Mouse (Mus musculus): Measurements from ENCODE around the gene Mlst8. TPM values are rescaled to one million over a fixed set of nuclear protein-coding genes. Genes with fewer than 3 reads are reported as not detected.

Gene Mlst8
- polyA plus RNA-seq (2016; fragmentation: Nextera tagmentation; extraction: Ambion mirVana): 35.1 and 36.0 TPM in 2 replicates

DNA sequence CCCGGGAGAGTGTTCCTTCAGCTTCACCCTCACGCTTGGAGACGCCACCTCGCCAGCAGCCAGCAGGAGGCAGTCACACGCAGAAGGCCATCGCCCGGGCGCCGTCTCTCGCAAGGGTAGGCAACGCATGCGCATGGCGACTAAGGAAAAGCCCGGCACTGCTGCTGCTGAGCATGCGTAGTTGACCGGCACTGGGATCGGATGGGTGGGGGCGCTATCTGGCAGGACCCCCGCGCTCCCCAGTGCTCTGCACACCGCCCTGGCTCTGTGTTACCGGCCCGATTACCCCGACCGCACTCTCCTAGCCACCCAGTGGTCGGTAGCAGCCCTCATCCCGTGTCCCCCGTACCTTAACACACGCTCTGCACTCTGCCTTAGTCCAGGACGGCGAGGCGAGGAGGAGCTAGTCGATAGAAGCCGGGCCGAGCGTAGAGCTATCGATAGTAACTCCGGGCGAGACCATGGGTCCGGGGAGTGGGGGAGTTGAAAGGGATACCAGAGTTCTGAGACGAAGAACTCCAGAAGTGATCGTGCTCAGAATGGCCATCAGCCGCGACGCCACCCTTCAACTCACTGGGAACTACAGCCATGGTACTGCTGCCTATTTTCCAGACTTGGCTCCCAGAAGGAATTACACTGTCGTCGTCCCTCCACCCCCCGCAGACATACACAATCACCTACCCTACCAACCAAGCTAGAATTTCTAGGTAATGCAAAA, at the start of gene Mlst8:
Gene Mlst8, minus strand, starts transcription at position 416 of the 718 bp plus-strand sequence.
- Histone ChIP-seq H3K27ac (peak within 1 kb of the TSS; percentile 99), H3K4me1 (replicated peaks) (peaks cover 27% of the 10 kb centered on the region), H3K4me3 (peak within 1 kb of the TSS; percentile 82), H3K27me3 (ENCODE audit: insufficient read depth, poor library complexity, severe bottlenecking) (no peaks in the 10 kb centered on the region), H3K9me3 (no peaks in the 10 kb centered on the region), H3K36me3 (peaks cover 40% of the 10 kb centered on the region)
- peak; percentile 98 for DNase-seq (ENCODE audit: low spot score)
- under 1% methylated on average over 48 of the region's 48 CpGs for WGBS

DNA sequence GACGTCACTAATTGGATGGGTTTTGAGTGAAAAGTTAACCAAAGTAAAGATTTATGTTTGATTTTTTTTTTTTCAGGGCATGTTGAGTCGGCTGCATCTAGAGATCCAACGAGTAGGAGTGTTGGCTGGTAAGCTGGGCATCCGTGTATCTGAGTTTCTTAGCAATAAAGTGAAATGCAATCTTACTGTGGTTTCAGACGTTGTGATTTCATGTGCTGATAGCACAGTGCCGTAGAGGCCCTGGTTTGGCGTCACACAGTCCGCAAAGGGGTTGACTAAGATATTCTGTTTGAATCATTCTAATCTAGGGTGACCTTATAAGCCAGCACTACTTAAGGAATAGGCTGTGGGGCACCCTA, 49.7 kb upstream of the Mlst8 start:
- DNase-seq (ENCODE audit: low spot score): no peak
- H3K9me3 ChIP-seq: no peaks in the 10 kb centered on the region
- no peaks in the 10 kb centered on the region for H3K27me3 ChIP-seq (ENCODE audit: insufficient read depth, poor library complexity, severe bottlenecking)
- H3K4me3 ChIP-seq: peak overlapping the region; percentile 84
- WGBS: under 1% methylated on average over 8 of the region's 8 CpGs
- peaks cover 46% of the 10 kb centered on the region for H3K36me3 ChIP-seq
- peak overlapping the region; percentile 90 for H3K27ac ChIP-seq
- peaks cover 64% of the 10 kb centered on the region for H3K4me1 ChIP-seq (replicated peaks)

DNA sequence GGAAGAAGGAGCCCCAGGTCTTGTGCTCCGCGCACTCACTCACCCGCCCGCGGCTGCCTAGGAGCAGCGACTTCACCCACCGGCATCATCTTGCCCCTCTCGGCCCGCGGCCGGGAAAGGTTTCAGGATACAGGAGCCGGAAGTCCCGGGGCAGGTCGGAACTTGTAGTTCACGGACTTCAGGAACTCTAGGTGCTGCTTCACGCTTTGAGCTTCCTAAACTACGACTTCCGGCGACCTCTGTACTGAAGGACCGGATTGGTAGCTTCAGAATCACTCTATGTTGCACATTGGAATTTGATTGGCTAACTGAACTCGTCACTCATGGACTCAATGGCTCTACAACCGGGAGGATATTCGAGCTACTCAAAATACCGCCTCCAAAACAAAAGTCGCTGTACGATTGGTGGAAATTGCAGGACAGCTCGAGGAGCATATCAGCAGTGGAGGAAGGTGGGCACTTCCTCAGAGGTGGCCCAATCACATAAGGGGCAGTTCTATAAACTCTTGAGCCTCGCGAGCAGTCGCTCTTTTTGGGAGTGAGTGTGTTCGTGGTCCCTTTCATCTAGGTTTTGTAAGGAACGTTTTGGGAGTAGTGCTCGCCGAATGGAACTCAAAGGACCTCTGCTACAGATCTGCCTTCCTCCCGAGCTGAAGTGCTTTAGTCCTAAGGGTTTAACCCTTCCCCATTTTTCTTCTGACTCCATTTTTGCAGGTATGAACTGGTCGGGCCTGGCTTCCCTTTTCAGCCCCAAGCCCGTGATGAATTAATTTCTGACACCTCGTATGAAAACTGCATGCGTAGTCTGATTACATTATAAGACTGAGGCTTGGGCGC, 49.1 kb upstream of the Mlst8 start, which contains the start of gene Traf7:
Gene Traf7, minus strand, starts transcription at position 216 of the 837 bp plus-strand sequence.
- H3K4me3 ChIP-seq: peak within 1 kb of the TSS; percentile 84
- peak; percentile 94 for DNase-seq (ENCODE audit: low spot score)
- under 1% methylated on average over 40 of the region's 40 CpGs for WGBS

DNA sequence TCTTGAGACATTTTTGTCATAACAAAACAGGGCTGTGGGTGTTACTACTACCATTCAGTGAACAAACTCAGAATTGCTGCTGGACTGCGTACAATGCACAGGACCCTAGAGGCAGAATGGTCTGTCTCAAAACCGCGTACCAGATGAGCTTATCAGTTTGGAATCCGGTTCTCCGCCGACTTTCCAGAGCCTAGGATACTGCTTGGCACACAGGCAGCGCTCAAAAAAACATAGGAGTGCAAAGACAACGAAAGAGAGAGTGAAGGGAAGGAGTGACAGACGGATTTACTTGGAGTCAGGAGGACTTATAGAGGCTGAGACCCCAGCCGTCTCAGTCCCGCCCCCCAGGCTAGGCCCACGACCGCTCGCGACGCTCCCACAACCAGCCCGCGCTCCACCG, 48.4 kb upstream of the Mlst8 start:
- no peaks in the 10 kb centered on the region for H3K27me3 ChIP-seq (ENCODE audit: insufficient read depth, poor library complexity, severe bottlenecking)
- H3K4me1 ChIP-seq (replicated peaks): peaks cover 52% of the 10 kb centered on the region
- under 1% methylated on average over 19 of the region's 19 CpGs for WGBS
- no peak for DNase-seq (ENCODE audit: low spot score)
- H3K27ac ChIP-seq: peak overlapping the region; percentile 93
- H3K36me3 ChIP-seq: peaks cover 55% of the 10 kb centered on the region
- H3K9me3 ChIP-seq: no peaks in the 10 kb centered on the region
- H3K4me3 ChIP-seq: peak overlapping the region; percentile 84

More for the DNA sequence above, 49.1 kb upstream of the Mlst8 start, which contains the start of gene Traf7:
- Histone ChIP-seq H3K36me3 (peaks cover 52% of the 10 kb centered on the region), H3K27me3 (ENCODE audit: insufficient read depth, poor library complexity, severe bottlenecking) (no peaks in the 10 kb centered on the region), H3K27ac (peak within 1 kb of the TSS; percentile 93), H3K4me1 (replicated peaks) (peaks cover 58% of the 10 kb centered on the region), H3K9me3 (no peaks in the 10 kb centered on the region)

DNA sequence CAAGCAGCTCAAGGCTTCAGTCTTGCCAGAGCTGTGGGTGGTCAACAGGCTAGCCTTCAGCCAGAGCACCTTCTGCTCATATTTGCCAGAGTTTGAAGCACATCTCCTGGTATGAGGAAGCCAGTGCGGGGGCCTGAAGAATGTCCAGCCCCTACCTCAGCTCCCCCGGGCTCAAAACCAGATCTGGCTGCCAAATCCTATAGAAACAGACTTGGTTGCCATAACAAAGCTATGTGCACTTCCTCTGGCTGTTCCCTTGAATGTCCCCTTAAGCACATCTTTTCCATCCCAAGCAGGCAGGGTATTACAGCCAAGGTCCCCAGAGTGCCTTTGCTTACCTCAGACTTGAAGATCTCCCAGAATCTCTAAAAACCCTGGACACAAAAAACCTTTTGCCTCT, 45.9 kb upstream of the Mlst8 start:
- H3K27me3 ChIP-seq (ENCODE audit: insufficient read depth, poor library complexity, severe bottlenecking): no peaks in the 10 kb centered on the region
- H3K27ac ChIP-seq: no peak overlapping the region
- peaks cover 26% of the 10 kb centered on the region for H3K4me1 ChIP-seq (replicated peaks)
- H3K9me3 ChIP-seq: no peaks in the 10 kb centered on the region
- no peak for DNase-seq (ENCODE audit: low spot score)
- H3K4me3 ChIP-seq: no peak overlapping the region
- H3K36me3 ChIP-seq: peaks cover 56% of the 10 kb centered on the region
- WGBS: 91% methylated on average over 2 of the region's 2 CpGs

DNA sequence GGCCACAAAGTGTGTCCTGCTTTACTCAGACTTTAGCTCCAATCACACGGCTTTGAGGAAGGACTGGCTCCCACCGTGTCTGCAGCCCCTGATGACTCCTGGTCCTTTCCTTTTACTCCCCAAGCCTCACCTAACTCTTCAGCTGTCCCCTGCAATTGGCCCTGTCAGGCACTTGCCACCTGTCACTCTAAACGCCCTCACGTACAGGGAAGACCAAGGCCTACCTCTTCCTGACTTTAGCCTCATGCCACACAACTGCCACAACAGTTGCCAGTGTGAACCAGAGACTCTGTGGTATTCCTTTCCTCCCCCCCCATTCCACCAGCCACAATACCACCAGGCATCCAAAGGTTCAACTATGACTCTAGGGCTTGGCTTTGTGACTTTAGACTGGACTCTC, 41.6 kb upstream of the Mlst8 start:
- 89% methylated on average over 4 of the region's 4 CpGs for WGBS
- no peaks in the 10 kb centered on the region for H3K9me3 ChIP-seq
- H3K27me3 ChIP-seq (ENCODE audit: insufficient read depth, poor library complexity, severe bottlenecking): no peaks in the 10 kb centered on the region
- H3K4me1 ChIP-seq (replicated peaks): no peaks in the 10 kb centered on the region
- no peak overlapping the region for H3K4me3 ChIP-seq
- no peak overlapping the region for H3K27ac ChIP-seq
- H3K36me3 ChIP-seq: peaks cover 87% of the 10 kb centered on the region
- DNase-seq (ENCODE audit: low spot score): no peak

DNA sequence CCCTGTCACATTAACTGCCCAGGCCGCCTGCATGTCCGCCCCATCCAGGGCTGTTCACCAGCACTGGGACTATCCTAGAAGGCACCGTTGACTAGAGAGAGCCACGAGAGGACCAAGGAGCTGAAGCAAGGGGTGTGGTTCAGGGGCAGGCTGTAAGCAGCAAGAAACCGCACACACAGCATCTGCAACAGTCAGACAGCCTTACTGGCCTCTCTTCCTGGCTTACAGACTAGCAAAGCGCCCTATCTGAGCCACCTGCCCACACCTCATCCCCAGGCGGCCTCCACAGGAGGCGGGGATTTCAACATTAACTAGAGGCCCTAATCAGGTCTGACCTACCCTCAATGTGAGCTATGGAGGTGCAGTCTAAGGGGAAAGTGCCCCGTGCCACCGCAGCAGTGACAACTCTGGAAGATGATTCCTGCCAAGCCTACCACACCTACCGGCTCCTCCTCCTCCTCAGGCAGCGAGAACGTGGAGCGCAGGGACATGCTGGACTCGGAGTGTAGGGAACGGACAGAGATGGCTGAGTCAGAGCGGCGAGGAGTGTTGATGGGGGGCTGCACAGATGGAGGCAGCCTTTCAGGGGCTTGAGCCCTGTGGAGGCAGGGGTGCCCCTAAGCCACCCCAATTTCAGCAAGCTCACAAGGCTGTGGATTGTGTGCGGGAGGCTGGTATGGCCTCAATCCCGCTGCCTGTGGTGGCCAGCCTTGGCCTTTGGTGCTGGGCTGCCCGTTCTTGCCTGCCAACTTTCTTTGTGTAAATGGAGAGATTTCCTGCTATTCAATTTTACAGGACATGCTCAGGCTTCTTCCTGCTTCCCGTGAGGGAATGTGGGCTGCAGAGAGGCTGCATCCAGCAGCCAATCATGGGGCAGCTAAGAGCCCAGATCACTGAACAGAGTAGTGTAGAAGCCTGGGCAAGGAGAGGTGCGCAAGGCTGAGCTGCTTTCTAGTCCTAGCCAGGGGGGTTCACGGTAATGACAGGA, 35.7 kb upstream of the Mlst8 start:
- WGBS: 91% methylated on average over 24 of the region's 24 CpGs
- Histone ChIP-seq H3K27ac (no peak overlapping the region), H3K4me1 (replicated peaks) (no peaks in the 10 kb centered on the region), H3K9me3 (no peaks in the 10 kb centered on the region), H3K36me3 (peaks cover 100% of the 10 kb centered on the region), H3K27me3 (ENCODE audit: insufficient read depth, poor library complexity, severe bottlenecking) (no peaks in the 10 kb centered on the region), H3K4me3 (no peak overlapping the region)
- DNase-seq (ENCODE audit: low spot score): no peak

DNA sequence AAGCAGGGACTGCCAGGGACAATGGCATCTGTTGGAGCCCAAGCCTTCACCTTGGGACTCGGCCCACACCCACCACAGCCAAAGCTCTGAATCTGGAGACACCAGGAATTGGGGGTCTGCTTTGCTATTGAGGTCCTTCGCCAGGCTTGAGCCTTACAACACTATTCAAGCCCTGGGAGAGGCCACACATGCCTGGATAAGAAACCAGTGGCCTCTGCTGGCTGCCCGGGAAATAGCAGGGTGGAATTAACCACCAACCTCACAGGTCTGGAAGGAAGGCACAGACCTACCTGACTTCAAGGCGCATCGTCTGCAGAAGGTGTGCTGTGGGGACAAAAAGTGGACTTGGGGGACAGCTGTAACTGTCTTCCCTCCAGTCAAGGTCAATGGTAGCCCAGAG, 34.7 kb upstream of the Mlst8 start:
- 63% methylated on average over 5 of the region's 5 CpGs for WGBS
- H3K27me3 ChIP-seq (ENCODE audit: insufficient read depth, poor library complexity, severe bottlenecking): no peaks in the 10 kb centered on the region
- H3K4me3 ChIP-seq: no peak overlapping the region
- H3K4me1 ChIP-seq (replicated peaks): no peaks in the 10 kb centered on the region
- H3K27ac ChIP-seq: peak overlapping the region; percentile 16; the same call in 1 of the 2 replicates
- H3K36me3 ChIP-seq: peaks cover 100% of the 10 kb centered on the region
- no peaks in the 10 kb centered on the region for H3K9me3 ChIP-seq
- peak; percentile 57 for DNase-seq (ENCODE audit: low spot score)

DNA sequence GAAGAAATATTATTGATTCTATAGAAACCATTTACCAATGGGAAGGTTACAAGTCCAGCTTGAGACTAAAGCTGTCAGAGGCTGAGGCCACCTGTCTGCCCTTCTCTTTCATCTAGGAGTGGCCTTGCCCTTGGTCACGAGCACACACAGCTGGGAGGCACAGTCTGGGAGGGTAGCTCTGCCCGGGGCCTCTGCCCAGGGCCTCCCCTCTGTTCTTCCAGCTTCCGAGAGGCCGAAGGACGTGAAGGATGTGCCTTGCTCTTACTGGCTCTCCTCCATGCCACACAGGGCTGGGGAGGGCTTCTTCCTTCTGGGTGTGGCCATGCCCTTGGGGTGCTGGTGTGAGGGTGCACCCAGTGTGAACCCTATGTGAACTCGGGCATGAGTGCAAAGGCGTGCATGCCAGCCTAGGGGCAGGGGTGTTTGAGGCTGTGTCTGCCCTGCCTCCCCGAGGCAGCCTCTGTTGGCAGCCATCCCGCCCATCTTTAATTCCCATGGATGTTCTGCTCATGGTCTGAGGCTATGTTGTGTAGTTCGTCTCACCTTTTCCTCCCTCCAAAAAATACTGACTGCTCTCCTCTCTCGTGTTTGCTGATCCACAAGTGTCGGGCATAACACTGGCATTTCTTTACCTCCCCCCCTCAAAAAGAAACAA, 29.1 kb upstream of the Mlst8 start:
- peaks cover 99% of the 10 kb centered on the region for H3K36me3 ChIP-seq

DNA sequence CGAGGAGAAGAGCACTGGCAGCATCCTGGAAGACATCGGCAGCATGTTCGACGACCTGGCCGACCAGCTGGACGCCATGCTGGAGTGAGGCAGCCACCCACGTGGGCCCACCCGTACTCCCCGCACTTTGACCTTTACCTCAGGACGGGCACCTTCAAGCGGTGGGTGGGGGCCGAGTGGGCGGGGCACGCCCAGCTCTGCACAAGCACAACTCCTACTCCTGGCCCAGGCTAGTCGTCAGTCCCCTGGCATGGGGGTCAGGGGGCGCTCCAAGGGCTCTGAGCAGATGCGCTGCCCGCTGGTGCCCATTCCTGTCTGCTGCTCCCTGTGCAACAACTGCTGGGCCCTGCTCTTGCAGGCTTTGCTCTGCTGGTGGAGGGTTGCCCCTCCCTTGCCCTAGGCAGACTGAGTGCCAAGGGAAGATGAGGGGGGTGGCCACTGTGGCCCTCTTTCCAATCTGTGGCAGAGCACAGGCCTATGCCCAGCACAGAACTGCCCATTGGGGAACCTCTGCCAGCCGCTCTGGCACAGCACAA, 28.3 kb upstream of the Mlst8 start:
- DNase-seq (ENCODE audit: low spot score): no peak
- H3K4me3 ChIP-seq: peak overlapping the region; percentile 27; the same call in 1 of the 2 replicates
- peaks cover 14% of the 10 kb centered on the region for H3K4me1 ChIP-seq (replicated peaks)
- H3K27ac ChIP-seq: no peak overlapping the region; the same call in 1 of the 2 replicates
- H3K9me3 ChIP-seq: no peaks in the 10 kb centered on the region
- peaks cover 99% of the 10 kb centered on the region for H3K36me3 ChIP-seq
- peaks cover 12% of the 10 kb centered on the region for H3K27me3 ChIP-seq (ENCODE audit: insufficient read depth, poor library complexity, severe bottlenecking)
- 52% methylated on average over 19 of the region's 19 CpGs for WGBS

More for the DNA sequence above, 29.1 kb upstream of the Mlst8 start:
- no peak overlapping the region for H3K27ac ChIP-seq
- 82% methylated on average over 12 of the region's 12 CpGs for WGBS
- no peak overlapping the region for H3K4me3 ChIP-seq
- no peaks in the 10 kb centered on the region for H3K9me3 ChIP-seq
- H3K27me3 ChIP-seq (ENCODE audit: insufficient read depth, poor library complexity, severe bottlenecking): peaks cover 12% of the 10 kb centered on the region
- no peak for DNase-seq (ENCODE audit: low spot score)
- H3K4me1 ChIP-seq (replicated peaks): peaks cover 14% of the 10 kb centered on the region

DNA sequence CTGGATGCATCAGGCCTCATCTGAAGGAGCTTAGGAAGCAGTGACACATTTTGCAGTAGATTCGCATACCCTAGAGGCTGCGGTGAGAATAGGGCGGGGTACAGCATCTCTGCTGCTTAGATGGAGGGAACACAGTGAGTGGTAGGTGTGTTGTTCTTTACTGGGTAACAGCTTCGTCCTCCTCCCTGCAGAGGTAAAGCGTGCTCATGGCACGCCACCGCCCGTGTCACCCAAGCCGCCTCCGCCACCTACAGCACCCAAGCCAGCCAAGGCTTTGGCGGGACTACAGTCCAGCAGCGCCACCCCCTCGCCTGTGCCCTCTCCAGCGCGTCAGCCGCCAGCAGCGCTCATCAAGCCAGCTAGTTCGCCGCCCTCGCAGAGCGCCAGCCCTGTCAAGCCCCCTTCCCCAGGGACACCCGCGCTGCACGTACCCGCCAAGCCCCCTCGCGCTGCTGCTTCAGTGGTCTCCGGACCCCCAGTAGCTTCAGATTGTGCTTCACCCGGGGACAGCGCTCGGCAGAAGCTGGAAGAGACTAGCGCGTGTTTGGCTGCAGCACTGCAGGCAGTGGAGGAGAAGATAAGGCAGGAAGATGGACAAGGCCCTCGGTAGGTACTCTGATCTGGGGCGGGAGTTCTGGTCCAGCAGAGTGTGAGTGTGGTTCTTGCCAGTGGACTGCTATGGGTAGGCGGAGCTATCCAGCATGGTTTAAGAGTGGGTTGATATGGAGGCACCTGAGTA, 27.6 kb upstream of the Mlst8 start:
- no peak for DNase-seq (ENCODE audit: low spot score)
- peaks cover 14% of the 10 kb centered on the region for H3K4me1 ChIP-seq (replicated peaks)
- H3K36me3 ChIP-seq: peaks cover 99% of the 10 kb centered on the region
- 27% methylated on average over 36 of the region's 36 CpGs for WGBS
- H3K27ac ChIP-seq: peak overlapping the region; percentile 50
- H3K27me3 ChIP-seq (ENCODE audit: insufficient read depth, poor library complexity, severe bottlenecking): peaks cover 12% of the 10 kb centered on the region
- H3K9me3 ChIP-seq: no peaks in the 10 kb centered on the region
- H3K4me3 ChIP-seq: peak overlapping the region; percentile 27; the same call in 1 of the 2 replicates
